Mouse (Mus musculus): ENCODE measurements around the gene Ferd3l. TPM values are rescaled to one million over a fixed set of nuclear protein-coding genes. Genes with fewer than 3 reads are reported as not detected.

Gene Ferd3l
- polyA plus RNA-seq (2015; fragmentation: Nextera tagmentation; extraction: Ambion mirVana), result not detected in 2 replicates

- Histone ChIP-seq H3K4me1 (replicated peaks) (no peaks in the 10 kb centered on the region), H3K9me3 (no peaks in the 10 kb centered on the region), H3K4me2 (replicated peaks) (peak within 1 kb of the TSS; percentile 48), H3K9ac (no peak within 1 kb of the TSS), H3K36me3 (no peaks in the 10 kb centered on the region), H3K27ac (no peak within 1 kb of the TSS), H3K4me3 (replicated peaks) (no peak within 1 kb of the TSS), H3K27me3 (replicated peaks) (peaks cover 31% of the 10 kb centered on the region)
- WGBS, result 1% methylated on average over 39 of the region's 39 CpGs
- ATAC-seq, result no peak
Observed at GRCm38 (mm10) chr12:33928331-33929192, at the start of gene Ferd3l. Gene Ferd3l (plus strand): TSS chr12:33928425.

GRCm38 (mm10) chr12:33893956-33894355, 34.3 kb upstream of the Ferd3l start:
- H3K9me3 ChIP-seq, result no peaks in the 10 kb centered on the region
- no peak overlapping the region for H3K27ac ChIP-seq
- no peaks in the 10 kb centered on the region for H3K27me3 ChIP-seq (replicated peaks)
- ATAC-seq, result no peak
- 79% methylated on average over 2 of the region's 2 CpGs for WGBS
- no peak overlapping the region for H3K4me2 ChIP-seq (replicated peaks)
- no peak overlapping the region for H3K4me3 ChIP-seq (replicated peaks)
- H3K4me1 ChIP-seq (replicated peaks), result no peaks in the 10 kb centered on the region
- no peaks in the 10 kb centered on the region for H3K36me3 ChIP-seq
- H3K9ac ChIP-seq, result no peak overlapping the region

- no peak overlapping the region for H3K4me3 ChIP-seq (replicated peaks)
- ATAC-seq, result no peak
- WGBS, result 46% methylated on average over 1 of the region's 1 CpGs
- H3K27ac ChIP-seq, result no peak overlapping the region
- H3K36me3 ChIP-seq, result no peaks in the 10 kb centered on the region
- no peak overlapping the region for H3K4me2 ChIP-seq (replicated peaks)
- no peaks in the 10 kb centered on the region for H3K27me3 ChIP-seq (replicated peaks)
- no peaks in the 10 kb centered on the region for H3K4me1 ChIP-seq (replicated peaks)
- no peak overlapping the region for H3K9ac ChIP-seq
- H3K9me3 ChIP-seq, result no peaks in the 10 kb centered on the region
Observed at GRCm38 (mm10) chr12:33894621-33895020, 33.6 kb upstream of the Ferd3l start.

- H3K9me3 ChIP-seq, result no peaks in the 10 kb centered on the region
- no peak overlapping the region for H3K4me3 ChIP-seq (replicated peaks)
- H3K27ac ChIP-seq, result no peak overlapping the region
- WGBS, result 14% methylated on average over 3 of the region's 3 CpGs
- no peaks in the 10 kb centered on the region for H3K36me3 ChIP-seq
- H3K4me2 ChIP-seq (replicated peaks), result no peak overlapping the region
- ATAC-seq, result no peak
- H3K4me1 ChIP-seq (replicated peaks), result no peaks in the 10 kb centered on the region
- no peak overlapping the region for H3K9ac ChIP-seq
- peaks cover 31% of the 10 kb centered on the region for H3K27me3 ChIP-seq (replicated peaks)
Observed at GRCm38 (mm10) chr12:33926751-33927150, 1.5 kb upstream of the Ferd3l start.

- no peaks in the 10 kb centered on the region for H3K4me1 ChIP-seq (replicated peaks)
- H3K4me2 ChIP-seq (replicated peaks), result no peak overlapping the region
- H3K36me3 ChIP-seq, result no peaks in the 10 kb centered on the region
- H3K27me3 ChIP-seq (replicated peaks), result peaks cover 31% of the 10 kb centered on the region
- no peak for ATAC-seq
- H3K27ac ChIP-seq, result no peak overlapping the region
- no peak overlapping the region for H3K4me3 ChIP-seq (replicated peaks)
- WGBS, result 2% methylated on average over 15 of the region's 15 CpGs
- no peaks in the 10 kb centered on the region for H3K9me3 ChIP-seq
- H3K9ac ChIP-seq, result no peak overlapping the region
Observed at GRCm38 (mm10) chr12:33927334-33928098, 709 bp upstream of the Ferd3l start.

GRCm38 (mm10) chr12:33952843-33953242, 24.6 kb downstream of the Ferd3l start:
- WGBS, result 8% methylated on average over 3 of the region's 3 CpGs
- Histone ChIP-seq H3K4me2 (replicated peaks) (no peak overlapping the region), H3K9me3 (no peaks in the 10 kb centered on the region), H3K27ac (no peak overlapping the region), H3K9ac (no peak overlapping the region), H3K27me3 (replicated peaks) (peaks cover 34% of the 10 kb centered on the region), H3K4me1 (replicated peaks) (peaks cover 7% of the 10 kb centered on the region; the same call in 1 of the 2 replicates), H3K4me3 (replicated peaks) (no peak overlapping the region), H3K36me3 (no peaks in the 10 kb centered on the region)
- ATAC-seq, result no peak

GRCm38 (mm10) chr12:33954931-33955565, 26.8 kb downstream of the Ferd3l start:
- Histone ChIP-seq H3K27ac (no peak overlapping the region), H3K36me3 (no peaks in the 10 kb centered on the region), H3K9me3 (no peaks in the 10 kb centered on the region), H3K4me2 (replicated peaks) (no peak overlapping the region), H3K4me3 (replicated peaks) (no peak overlapping the region), H3K9ac (no peak overlapping the region), H3K27me3 (replicated peaks) (peaks cover 50% of the 10 kb centered on the region), H3K4me1 (replicated peaks) (peaks cover 12% of the 10 kb centered on the region)
- no peak for ATAC-seq
- 28% methylated on average over 8 of the region's 8 CpGs for WGBS

- peaks cover 46% of the 10 kb centered on the region for H3K27me3 ChIP-seq (replicated peaks)
- peaks cover 12% of the 10 kb centered on the region for H3K4me1 ChIP-seq (replicated peaks)
- no peak for ATAC-seq
- no peak overlapping the region for H3K9ac ChIP-seq
- H3K4me3 ChIP-seq (replicated peaks), result peak overlapping the region; percentile 18; the same call in 1 of the 2 replicates
- no peaks in the 10 kb centered on the region for H3K36me3 ChIP-seq
- H3K9me3 ChIP-seq, result no peaks in the 10 kb centered on the region
- peak overlapping the region; percentile 45 for H3K4me2 ChIP-seq (replicated peaks)
- 6% methylated on average over 28 of the region's 28 CpGs for WGBS
- no peak overlapping the region for H3K27ac ChIP-seq
Observed at GRCm38 (mm10) chr12:33955606-33956295, 27.5 kb downstream of the Ferd3l start.

- peaks cover 12% of the 10 kb centered on the region for H3K4me1 ChIP-seq (replicated peaks)
- 0 out of 2 replicates have a peak overlapping the region, but pooled peaks have one; percentile 13 for H3K27ac ChIP-seq
- WGBS, result 2% methylated on average over 43 of the region's 43 CpGs
- H3K4me2 ChIP-seq (replicated peaks), result peak overlapping the region; percentile 89
- peaks cover 49% of the 10 kb centered on the region for H3K27me3 ChIP-seq (replicated peaks)
- ATAC-seq, result peak; percentile 16; the same call in 1 of the 2 replicates
- H3K9ac ChIP-seq, result peak overlapping the region; percentile 62
- no peaks in the 10 kb centered on the region for H3K9me3 ChIP-seq
- H3K36me3 ChIP-seq, result no peaks in the 10 kb centered on the region
- peak overlapping the region; percentile 60 for H3K4me3 ChIP-seq (replicated peaks)
Observed at GRCm38 (mm10) chr12:33956576-33957399, 28.6 kb downstream of the Ferd3l start.

GRCm38 (mm10) chr12:33957400-33958240, 29.4 kb downstream of the Ferd3l start, which contains the start of gene Twist1:
Gene Twist1 (plus strand): TSS chr12:33957671.
- Histone ChIP-seq H3K9me3 (no peaks in the 10 kb centered on the region), H3K27me3 (replicated peaks) (peaks cover 57% of the 10 kb centered on the region), H3K4me3 (replicated peaks) (peak within 1 kb of the TSS; percentile 60), H3K4me1 (replicated peaks) (peaks cover 12% of the 10 kb centered on the region), H3K4me2 (replicated peaks) (peak within 1 kb of the TSS; percentile 89), H3K27ac (peak within 1 kb of the TSS; percentile 62), H3K9ac (peak within 1 kb of the TSS; percentile 62), H3K36me3 (no peaks in the 10 kb centered on the region)
- ATAC-seq, result peak; percentile 81
- under 1% methylated on average over 92 of the region's 105 CpGs for WGBS

Measured in intestine, embryonic 15.5 days (tissue).